Mouse (Mus musculus) brain, embryonic 14.5 days (tissue): ENCODE measurements around the gene Mrps17.

ENCODE experiments used
- CTCF ChIP-seq: fragments of 200-500 bp; IDR thresholded peaks from 2 replicates; pipeline ENCODE4 v1.5.1; 2012; ENCODE audit warnings: inconsistent platforms, mild to moderate bottlenecking, moderate library complexity, borderline replicate concordance; ENCODE audit not compliant: insufficient read depth, insufficient read length; ENCODE audit errors: extremely low read depth
- POLR2A ChIP-seq: fragments of 200-500 bp; IDR thresholded peaks from 2 replicates; pipeline ENCODE4 v1.6.1; 2012; ENCODE audit warnings: mild to moderate bottlenecking, inconsistent platforms, borderline replicate concordance; ENCODE audit not compliant: poor library complexity, insufficient read depth, insufficient read length, severe bottlenecking; ENCODE audit errors: extremely low read depth

GRCm38 (mm10) chr5:129708412-129708811 lies 6.9 kb upstream of the Mrps17 start, which contains the start of gene Sept14:
- TF ChIP-seq POLR2A (no peak), CTCF (no peak)
